Mouse (Mus musculus) kidney, postnatal 14 days (tissue): ENCODE measurements around the gene Lmo4.

Source experiments
- DNase-seq: peaks from one replicate; pipeline ENCODE4 v3.0.0; 2022; ENCODE audit warnings: mixed read lengths

The Lmo4 gene

GRCm38 (mm10) chr3:144203259-144203987 lies 1.6 kb downstream of the Lmo4 start:
- peak; percentile 38 for DNase-seq

GRCm38 (mm10) chr3:144202574-144203258 lies 2.3 kb downstream of the Lmo4 start:
- no peak for DNase-seq

DNA sequence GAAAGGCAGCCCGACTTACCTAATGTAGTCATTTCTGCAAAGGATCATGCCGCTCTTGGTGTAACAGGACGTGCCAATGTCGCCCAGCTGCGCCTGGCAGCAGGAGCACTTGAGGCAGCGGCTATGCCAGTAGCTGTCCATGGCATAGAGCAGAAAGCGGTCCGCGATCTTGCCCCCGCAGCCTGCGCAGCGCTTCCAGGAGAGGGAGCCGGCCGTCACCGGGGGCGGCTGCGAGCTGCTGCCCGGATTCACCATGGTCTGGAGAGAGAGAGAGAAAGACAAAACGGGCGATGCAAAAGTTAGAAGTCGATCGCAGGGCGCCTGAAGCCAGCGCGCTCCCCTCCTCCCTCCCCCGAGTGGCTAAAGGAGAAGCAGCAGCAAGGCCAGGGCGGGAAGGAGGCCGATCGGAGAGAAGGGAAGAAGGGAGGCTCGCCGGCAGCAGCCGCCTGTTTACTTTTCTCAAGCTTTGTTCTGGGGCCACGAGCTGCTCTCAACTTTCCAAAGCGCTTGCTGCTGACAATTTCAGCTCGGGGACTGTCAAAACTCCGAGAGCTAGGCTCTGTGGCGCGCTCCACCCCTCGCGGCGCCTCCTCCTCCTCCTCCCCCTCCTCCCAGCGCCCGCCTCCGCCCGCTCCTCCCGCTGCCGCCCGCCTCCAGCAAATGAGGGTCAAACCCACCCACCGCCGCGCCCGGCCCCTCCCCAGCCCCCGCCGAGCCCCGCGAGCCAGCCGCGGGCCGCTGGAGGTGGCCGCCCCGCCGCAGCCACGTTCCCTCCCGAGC lies 3.0 kb downstream of the Lmo4 start:
- DNase-seq: peak; percentile 93

GRCm38 (mm10) chr3:144185327-144186152 lies 19.5 kb downstream of the Lmo4 start:
- DNase-seq: peak; percentile 60

DNA sequence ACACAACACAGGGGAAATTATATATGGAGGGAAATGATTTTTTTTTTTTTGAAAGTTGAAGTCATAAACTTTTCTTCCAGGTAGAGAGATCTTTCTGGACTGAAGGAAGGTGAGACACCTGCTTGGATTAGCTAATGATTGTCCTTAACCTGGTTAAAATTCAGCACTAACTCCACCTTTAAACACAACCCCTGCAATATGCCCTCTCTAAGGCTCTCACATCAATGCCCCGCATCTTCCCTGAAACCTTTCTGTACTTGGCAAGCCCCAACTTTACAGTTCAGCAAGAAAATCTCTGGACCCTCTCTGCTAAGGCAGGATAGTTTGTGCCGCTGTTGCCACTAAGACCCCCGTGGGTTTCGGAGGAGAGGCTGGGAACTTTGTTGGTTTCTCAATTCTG lies 20.1 kb downstream of the Lmo4 start:
- DNase-seq: no peak

DNA sequence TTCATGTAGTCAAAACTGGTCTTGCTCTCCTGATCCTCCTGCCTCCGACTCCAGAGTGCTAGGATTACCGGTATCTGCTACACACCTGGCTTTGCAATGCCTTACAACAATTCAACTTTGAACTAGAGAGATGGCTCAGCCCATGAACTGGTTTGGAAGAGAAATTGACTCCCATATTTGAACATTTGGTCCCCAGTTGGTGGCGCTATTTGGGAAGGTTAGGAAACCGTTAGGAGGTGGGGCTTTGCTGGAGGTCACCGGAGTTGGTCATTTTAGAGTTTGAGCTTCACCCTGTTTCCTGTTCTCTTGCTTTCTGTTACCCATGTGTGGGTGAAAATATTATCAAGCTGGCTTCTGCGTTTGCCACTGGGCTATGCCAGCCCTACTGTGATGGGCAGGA lies 22.8 kb downstream of the Lmo4 start:
- no peak for DNase-seq

DNA sequence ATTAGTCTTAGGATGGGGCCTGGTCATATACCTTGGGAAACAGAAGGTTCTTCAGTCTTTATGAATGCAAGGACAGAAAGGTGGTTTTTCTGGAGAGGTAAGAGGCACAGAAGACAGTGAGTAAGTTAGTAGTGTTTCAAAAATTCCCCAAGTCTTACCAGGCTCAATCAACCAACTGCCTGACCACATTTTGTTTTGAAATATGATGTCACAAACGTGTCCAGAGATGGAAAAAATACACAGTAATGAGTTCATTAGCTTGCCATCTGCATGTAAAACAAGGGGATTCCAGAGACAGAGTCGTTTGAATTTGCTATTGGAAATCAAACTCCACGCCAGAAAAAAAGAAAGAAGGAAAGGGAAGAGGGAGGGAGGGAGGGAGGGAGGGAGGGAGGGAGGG lies 26.1 kb downstream of the Lmo4 start:
- DNase-seq: no peak

- DNase-seq: no peak
These were observed 31.0 kb downstream of the Lmo4 start for GRCm38 (mm10) chr3:144173866-144174588.

- DNase-seq: no peak
These were observed 31.9 kb downstream of the Lmo4 start for GRCm38 (mm10) chr3:144173138-144173537.

DNA sequence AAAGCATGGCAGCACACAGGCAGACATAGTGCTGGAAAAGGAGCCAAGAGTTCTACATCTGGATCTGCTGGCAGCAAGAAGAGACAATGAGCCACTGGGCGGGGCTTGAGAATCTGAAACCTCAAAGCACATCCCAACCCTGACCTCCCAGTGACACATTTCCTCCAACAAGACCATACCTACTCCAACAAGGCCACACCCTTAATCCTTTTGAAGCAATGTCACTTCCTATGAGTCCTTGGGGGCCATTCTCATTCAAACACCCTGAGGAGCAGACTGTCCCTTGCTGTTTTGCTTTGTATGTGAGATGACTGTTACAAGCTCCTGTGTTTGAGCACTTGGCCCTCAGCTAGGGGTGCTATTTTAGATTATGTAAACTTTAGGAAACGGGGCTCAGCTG lies 33.3 kb downstream of the Lmo4 start:
- no peak for DNase-seq

DNA sequence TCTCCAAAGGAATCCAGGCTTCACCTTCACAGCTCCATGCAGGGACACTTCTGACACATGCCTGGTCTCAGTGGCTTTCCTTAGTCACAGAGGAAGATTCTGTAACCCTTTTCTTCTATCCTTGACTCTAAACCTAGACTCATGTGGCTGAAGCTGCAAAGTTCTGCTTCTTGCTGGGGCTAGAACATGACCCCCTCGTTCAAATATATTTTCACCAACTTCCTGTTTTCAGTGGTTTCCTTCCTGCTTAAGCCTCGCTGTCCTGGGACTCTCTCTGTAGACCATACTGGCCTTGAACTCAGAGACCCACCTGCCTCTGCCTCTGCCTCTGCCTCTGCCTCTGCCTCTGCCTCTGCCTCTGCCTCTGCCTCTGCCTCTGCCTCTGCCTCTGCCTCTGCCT lies 34.5 kb downstream of the Lmo4 start:
- DNase-seq: no peak

GRCm38 (mm10) chr3:144166439-144167155 lies 38.4 kb downstream of the Lmo4 start:
- DNase-seq: no peak

- DNase-seq: no peak
These were observed 39.6 kb downstream of the Lmo4 start for GRCm38 (mm10) chr3:144165439-144165838.

- DNase-seq: peak; percentile 71
These were observed 40.2 kb downstream of the Lmo4 start for GRCm38 (mm10) chr3:144164665-144165385.

DNA sequence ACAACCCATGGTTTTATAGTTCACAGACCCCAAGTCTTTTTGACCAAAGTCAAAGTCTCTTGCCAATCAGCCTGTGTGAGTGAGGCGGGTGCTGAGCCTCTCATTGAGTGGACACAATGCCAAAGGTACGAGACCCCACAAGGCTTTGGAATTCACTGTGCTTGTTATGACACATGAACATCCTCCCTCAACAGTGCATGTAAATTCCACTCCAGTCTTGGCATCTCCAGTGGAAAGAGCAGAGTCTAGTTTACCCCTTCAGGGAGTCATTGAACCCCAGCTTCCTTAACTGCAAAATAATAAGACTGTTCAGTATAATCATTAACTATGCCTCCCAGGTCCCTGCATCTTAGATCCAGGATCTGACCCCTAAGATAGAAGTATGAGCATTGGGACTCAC lies 41.3 kb downstream of the Lmo4 start:
- DNase-seq: peak; percentile 53

- no peak for DNase-seq
These were observed 42.9 kb downstream of the Lmo4 start for GRCm38 (mm10) chr3:144162156-144162555.

- DNase-seq: no peak
These were observed 43.8 kb downstream of the Lmo4 start for GRCm38 (mm10) chr3:144161261-144161660.

DNA sequence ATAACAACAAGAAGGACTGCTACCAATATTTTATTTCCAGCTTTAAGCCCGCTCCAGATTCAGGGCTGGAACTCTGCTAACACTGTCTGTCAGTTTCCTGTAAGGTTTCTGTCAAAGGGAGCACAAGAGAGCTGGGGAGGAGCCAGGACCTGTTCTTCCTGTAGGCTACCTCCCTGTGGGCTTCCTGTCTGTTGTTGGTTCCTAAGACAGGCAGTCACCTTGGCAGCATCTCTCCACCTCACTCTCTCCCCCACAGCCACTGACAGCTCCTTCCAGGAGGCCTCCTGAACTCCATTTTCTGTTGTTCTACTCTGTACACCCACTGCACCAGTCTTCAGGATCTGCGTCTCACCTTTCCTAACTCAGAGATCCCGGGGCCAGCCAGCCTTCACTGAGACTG lies 49.3 kb downstream of the Lmo4 start:
- no peak for DNase-seq

GRCm38 (mm10) chr3:144153395-144153794 lies 51.6 kb downstream of the Lmo4 start:
- no peak for DNase-seq

GRCm38 (mm10) chr3:144151001-144151400 lies 54.0 kb downstream of the Lmo4 start:
- DNase-seq: no peak

DNA sequence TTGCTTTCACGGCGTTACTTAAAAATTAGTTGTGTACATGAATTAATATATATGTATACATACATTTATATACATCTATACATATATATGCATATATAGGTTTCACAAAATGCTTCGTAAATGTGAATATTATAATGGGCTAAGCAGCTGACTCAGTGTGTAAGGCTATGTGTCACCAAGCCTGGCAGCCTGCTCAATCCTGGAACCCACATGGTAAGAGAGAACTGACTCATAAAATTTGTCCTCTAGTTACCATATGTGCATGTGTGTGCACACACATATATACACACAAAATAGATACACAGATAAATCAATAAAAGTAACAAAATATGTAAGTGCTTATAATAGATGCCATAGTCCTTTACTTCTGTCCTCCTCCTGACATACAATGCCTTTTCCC lies 56.8 kb downstream of the Lmo4 start:
- no peak for DNase-seq
